In the genomic region with DNA sequence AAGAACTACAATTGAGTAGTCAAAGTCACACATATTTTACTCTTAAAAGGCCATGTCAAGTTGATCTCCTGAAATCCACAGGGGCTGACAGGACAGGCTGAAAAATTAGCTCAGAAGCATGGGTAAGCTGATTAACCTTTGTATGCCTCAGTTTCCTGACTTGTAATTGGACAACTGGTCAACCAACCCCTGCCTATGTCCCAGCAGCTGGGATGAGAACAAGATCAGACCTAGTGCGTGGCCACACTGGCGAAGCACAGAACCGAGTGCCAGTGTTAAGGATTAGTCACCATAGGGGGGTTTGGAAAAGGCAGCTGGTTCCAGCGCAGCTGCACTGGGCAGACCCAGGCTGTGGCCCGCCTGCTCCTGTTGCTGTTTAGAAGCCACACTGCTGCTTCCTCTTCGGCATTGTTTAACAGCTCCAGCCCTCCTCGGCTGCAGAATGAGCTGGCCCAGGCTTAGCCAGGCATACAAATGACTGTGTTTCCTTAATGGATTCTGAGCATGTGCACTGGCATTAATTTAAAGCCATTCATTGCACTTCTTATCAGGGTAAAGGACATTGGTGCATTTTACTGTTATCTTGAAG, we compare ENCODE assay signal across 9 mouse cellular contexts.
A peak's percentile ranks its signal among the peaks of the same experiment; 100 is the strongest.
DNase-seq lines count a peak whose midpoint lies in the region; ATAC-seq and TF ChIP-seq lines count a peak whose summit lies in the region.
"Had no signal": no experiment of that assay in that cellular context is flagged by ENCODE, and none has a peak within 500 bp of the region (broad histone marks: within the 10 kb centered on the region; RNA-seq: fewer than 3 reads in every experiment).

No protein-coding gene starts in this region.

- H3K4me2 ChIP-seq in forebrain, embryonic 16.5 days (ENCODE audit: low read length), result no peak overlapping the region
- H3K4me2 ChIP-seq in intestine, postnatal 0 days (replicated peaks; ENCODE audit: low read depth), result peak overlapping the region; percentile 13; the same call in 1 of the 2 replicates
- no peak overlapping the region for H3K4me2 ChIP-seq in limb, embryonic 13.5 days (replicated peaks)

- H3K4me3 ChIP-seq in forebrain, embryonic 16.5 days (replicated peaks; ENCODE audit: low read length), result no peak overlapping the region
- no peak overlapping the region for H3K4me3 ChIP-seq in intestine, postnatal 0 days (ENCODE audit: low read depth, low read length)
- no peak overlapping the region for H3K4me3 ChIP-seq in limb, embryonic 13.5 days
- H3K4me3 ChIP-seq: erythroblast, embryonic 14.5 days had no signal

- no peak for TF ChIP-seq CTCF in intestine, postnatal 0 days (IDR thresholded peaks at IDR 0.05; ENCODE audit: low read depth)

- peak; percentile 19 for DNase-seq in heart, adult 8-10 months (ENCODE audit: low spot score)
- no peak for DNase-seq in heart, postnatal 25 days (ENCODE audit: low spot score)
- DNase-seq in right cerebral cortex, postnatal 14 days, result peak; percentile 10
- DNase-seq in urinary bladder, postnatal 25 days (ENCODE audit: low spot score), result no peak
- no peak for DNase-seq in testis, postnatal 14 days (ENCODE audit: low spot score)

- no peaks in the 10 kb centered on the region for H3K27me3 ChIP-seq in forebrain, embryonic 16.5 days (replicated peaks; ENCODE audit: control insufficient read depth, insufficient read depth, low read length)
- no peaks in the 10 kb centered on the region for H3K27me3 ChIP-seq in intestine, postnatal 0 days (replicated peaks; ENCODE audit: control insufficient read depth, insufficient read depth, low read length)
- no peaks in the 10 kb centered on the region for H3K27me3 ChIP-seq in limb, embryonic 13.5 days

- H3K27ac ChIP-seq in forebrain, embryonic 16.5 days (ENCODE audit: low read length), result no peak overlapping the region
- H3K27ac ChIP-seq in intestine, postnatal 0 days (ENCODE audit: low read depth, low read length), result no peak overlapping the region
- peak overlapping the region; percentile 11; the same call in 1 of the 2 replicates for H3K27ac ChIP-seq in limb, embryonic 13.5 days

- H3K9me3 ChIP-seq in forebrain, embryonic 16.5 days (ENCODE audit: control insufficient read depth, low read length), result no peaks in the 10 kb centered on the region
- no peaks in the 10 kb centered on the region for H3K9me3 ChIP-seq in intestine, postnatal 0 days (ENCODE audit: control insufficient read depth)
- H3K9me3 ChIP-seq in limb, embryonic 13.5 days, result no peaks in the 10 kb centered on the region

- no peaks in the 10 kb centered on the region for H3K36me3 ChIP-seq in forebrain, embryonic 16.5 days (ENCODE audit: control insufficient read depth, insufficient read depth)
- H3K36me3 ChIP-seq in intestine, postnatal 0 days (ENCODE audit: control insufficient read depth, insufficient read depth), result no peaks in the 10 kb centered on the region
- no peaks in the 10 kb centered on the region for H3K36me3 ChIP-seq in limb, embryonic 13.5 days

- WGBS in forebrain, embryonic 16.5 days, result 14% methylated on average over 7 of the region's 7 CpGs
- 25% methylated on average over 7 of the region's 7 CpGs for WGBS in intestine, postnatal 0 days
- 37% methylated on average over 7 of the region's 7 CpGs for WGBS in limb, embryonic 13.5 days

- ATAC-seq in forebrain, embryonic 16.5 days, result peak; percentile 94
- ATAC-seq in intestine, postnatal 0 days, result no peak
- ATAC-seq in limb, embryonic 13.5 days (ENCODE audit: low FRiP score, low read depth), result no peak

- H3K9ac ChIP-seq in forebrain, embryonic 16.5 days (replicated peaks; ENCODE audit: low read depth, low read length), result no peak overlapping the region
- H3K9ac ChIP-seq in intestine, postnatal 0 days (ENCODE audit: low read depth, low read length), result no peak overlapping the region
- no peak overlapping the region for H3K9ac ChIP-seq in limb, embryonic 13.5 days

- intact Hi-C loops in heart, postnatal 25 days (cut with DNase I), result loop anchor here (10.0 kb wide), 1 partner anchor 286 kb away; no protein-coding TSS in a partner anchor

- H3K4me1 ChIP-seq in forebrain, embryonic 16.5 days (replicated peaks; ENCODE audit: control insufficient read depth, insufficient read depth, low read length), result peaks cover 18% of the 10 kb centered on the region
- peaks cover 10% of the 10 kb centered on the region; the same call in 1 of the 2 replicates for H3K4me1 ChIP-seq in intestine, postnatal 0 days (replicated peaks; ENCODE audit: control insufficient read depth, insufficient read depth, low read length)
- peaks cover 23% of the 10 kb centered on the region for H3K4me1 ChIP-seq in limb, embryonic 13.5 days

Comparison
In these comparisons a context has a peak if more than half of its experiments do, and no peak if none do; other contexts are left out.
1. DNase-seq: peak in heart, adult 8-10 months (single experiment) and right cerebral cortex, postnatal 14 days (single experiment); none in heart, postnatal 25 days (single experiment), urinary bladder, postnatal 25 days (single experiment) and testis, postnatal 14 days (single experiment).